Mouse (Mus musculus): ENCODE results near the gene Gatd1.

DNA sequence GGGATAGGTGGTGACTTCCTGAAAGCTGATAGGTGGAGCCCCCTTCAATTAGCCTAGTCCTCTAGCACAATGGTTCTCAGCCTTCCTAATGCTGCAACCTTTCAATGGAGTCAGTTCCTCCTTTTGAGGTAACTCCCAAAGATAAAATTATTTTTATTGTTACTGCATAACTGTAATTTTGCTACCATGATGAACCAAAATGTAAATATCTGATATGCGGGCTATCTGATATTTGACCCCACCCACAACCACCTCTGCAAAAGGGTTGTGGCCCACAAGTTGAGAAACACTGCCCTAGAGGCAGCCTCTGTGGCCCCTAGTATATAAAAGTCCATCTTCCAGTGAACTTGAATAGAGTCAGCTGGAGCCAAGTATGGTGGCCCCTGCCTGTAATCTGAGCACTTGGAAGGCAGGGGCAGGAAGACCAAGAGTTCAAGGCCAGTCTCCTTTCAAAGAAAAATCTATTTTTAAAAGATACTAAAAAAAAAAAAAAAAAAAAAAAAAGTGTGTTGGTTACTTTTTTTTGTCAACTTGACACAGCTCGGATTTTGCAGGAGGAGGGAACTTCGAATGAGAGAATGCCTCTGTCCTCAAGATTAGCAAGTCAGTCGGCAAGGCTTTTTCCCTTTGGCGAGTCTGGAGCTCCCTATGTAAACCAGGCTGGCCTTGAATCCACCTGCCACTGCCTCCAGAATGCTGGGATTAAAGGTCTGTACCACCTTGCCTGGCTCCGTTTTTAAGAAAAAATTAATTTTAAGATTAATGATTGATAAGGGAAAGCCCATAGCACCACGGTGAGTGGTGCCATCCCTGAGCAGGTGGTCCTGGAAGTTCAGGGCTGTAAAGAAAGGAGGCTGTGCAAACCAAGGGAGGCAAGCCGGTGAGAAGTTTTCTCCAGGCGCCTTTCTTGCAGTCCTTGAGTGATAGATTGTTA lies 23.3 kb downstream of the Gatd1 start:
- TF ChIP-seq CTCF (IDR thresholded peaks at IDR 0.05; ENCODE audit: low read depth, low read length): no peak
- no peak for TF ChIP-seq GATA1 (IDR thresholded peaks at IDR 0.05; ENCODE audit: borderline replicate concordance, low read length)
- no peak for TF ChIP-seq POLR2AphosphoS5 (IDR thresholded peaks at IDR 0.05; ENCODE audit: insufficient replicate concordance, low read depth, low read length)
- no peak for TF ChIP-seq GATA2 (IDR thresholded peaks at IDR 0.05; ENCODE audit: borderline replicate concordance, low read depth, low read length)
- TF ChIP-seq TAL1 (conservative IDR thresholded peaks at IDR 0.05; ENCODE audit: low read depth, low read length): no peak
